Mouse (Mus musculus): ENCODE results near the gene Stat5a.

DNA sequence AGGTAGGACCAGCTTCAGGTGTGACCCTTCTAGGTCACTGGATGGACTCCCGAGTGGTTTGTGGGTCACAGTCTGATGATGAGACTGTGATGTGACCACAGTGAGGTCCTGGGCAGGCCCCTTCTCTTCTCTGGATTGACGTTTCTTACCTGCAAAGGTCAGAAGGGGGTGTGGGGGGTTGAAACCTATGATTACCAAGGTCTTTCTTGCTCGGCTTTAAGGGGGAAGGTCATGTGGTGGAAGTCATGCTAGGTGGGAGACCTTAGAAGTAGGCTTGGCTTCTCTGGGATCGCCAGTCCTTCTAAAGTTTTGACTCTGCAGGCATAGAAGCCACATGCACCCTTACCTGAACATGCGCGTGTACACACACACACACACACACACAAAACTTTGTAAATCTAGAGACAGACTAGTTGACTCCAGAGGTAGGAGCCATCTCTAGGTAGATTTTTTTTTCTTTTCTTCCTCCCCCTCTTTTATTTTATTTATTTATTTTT, 476 bp downstream of the Stat5a start:
- TF ChIP-seq CTCF (IDR thresholded peaks at IDR 0.05; ENCODE audit: borderline replicate concordance, control insufficient read depth, extremely low read depth, insufficient read depth, low read length, poor library complexity) (no peak), POLR2A (IDR thresholded peaks at IDR 0.05; ENCODE audit: control insufficient read depth, extremely low read depth, insufficient read depth, low read length, poor library complexity) (no peak)
